Mouse (Mus musculus): ENCODE data around the gene Plac1.

Plac1 gene

GRCm38 (mm10) chrX:53041006-53041405 lies 198.9 kb downstream of the Plac1 start:
- DNase-seq: no peak

GRCm38 (mm10) chrX:53040138-53040537 lies 199.8 kb downstream of the Plac1 start:
- DNase-seq: no peak

GRCm38 (mm10) chrX:53039651-53040050 lies 200.3 kb downstream of the Plac1 start:
- DNase-seq: no peak

- DNase-seq: no peak
Measured at GRCm38 (mm10) chrX:53038194-53038593, 201.7 kb downstream of the Plac1 start.

- DNase-seq: no peak
Measured at GRCm38 (mm10) chrX:53029559-53029958, 210.4 kb downstream of the Plac1 start.

- no peak for DNase-seq
Measured at GRCm38 (mm10) chrX:53025471-53026223, 214.3 kb downstream of the Plac1 start.

- peak; percentile 6 for DNase-seq
Measured at GRCm38 (mm10) chrX:53024268-53024667, 215.6 kb downstream of the Plac1 start.

- DNase-seq: no peak
Measured at GRCm38 (mm10) chrX:53023021-53023420, 216.9 kb downstream of the Plac1 start.
